Mouse (Mus musculus): Measurements from ENCODE around the gene Mgat1. TPM values are rescaled to one million over a fixed set of nuclear protein-coding genes. Genes with fewer than 3 reads are reported as not detected.

Mgat1 gene
- polyA plus RNA-seq, 1 experiment from 2014 or later: 59.0 TPM

DNA sequence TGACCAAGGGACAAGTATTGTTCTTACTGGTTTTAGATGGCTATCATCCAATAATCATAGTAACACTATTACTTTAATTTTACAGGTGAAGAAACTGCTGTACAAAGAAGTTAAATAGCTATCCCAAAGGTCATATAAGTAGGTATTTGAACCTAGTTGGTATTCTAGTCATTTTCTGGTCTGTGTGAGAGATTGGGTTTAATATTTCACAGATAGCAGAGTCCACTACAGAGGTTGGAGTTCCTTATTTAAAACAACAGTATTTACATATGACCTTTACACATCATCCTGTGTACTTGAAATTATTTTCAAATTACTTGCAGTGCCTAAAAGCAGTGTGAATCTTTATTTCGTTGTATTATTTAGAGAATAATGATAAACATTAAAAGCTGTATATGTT lies 30.5 kb upstream of the Mgat1 start:
- Histone ChIP-seq H3K9ac (ENCODE audit: low read depth, low read length) (no peak overlapping the region), H3K36me3 (ENCODE audit: control insufficient read depth, insufficient read depth) (peaks cover 31% of the 10 kb centered on the region), H3K27ac (ENCODE audit: low read depth, low read length) (no peak overlapping the region), H3K9me3 (ENCODE audit: control insufficient read depth) (no peaks in the 10 kb centered on the region), H3K27me3 (replicated peaks; ENCODE audit: control insufficient read depth, insufficient read depth, low read length) (no peaks in the 10 kb centered on the region), H3K4me3 (ENCODE audit: low read depth, low read length) (no peak overlapping the region), H3K4me1 (replicated peaks; ENCODE audit: control insufficient read depth, insufficient read depth, low read length) (no peaks in the 10 kb centered on the region), H3K4me2 (replicated peaks; ENCODE audit: low read depth) (no peak overlapping the region)
- TF ChIP-seq CTCF (IDR thresholded peaks at IDR 0.05; ENCODE audit: low read depth): no peak
- no peak for ATAC-seq
- 90% methylated on average over 1 of the region's 1 CpGs for WGBS

DNA sequence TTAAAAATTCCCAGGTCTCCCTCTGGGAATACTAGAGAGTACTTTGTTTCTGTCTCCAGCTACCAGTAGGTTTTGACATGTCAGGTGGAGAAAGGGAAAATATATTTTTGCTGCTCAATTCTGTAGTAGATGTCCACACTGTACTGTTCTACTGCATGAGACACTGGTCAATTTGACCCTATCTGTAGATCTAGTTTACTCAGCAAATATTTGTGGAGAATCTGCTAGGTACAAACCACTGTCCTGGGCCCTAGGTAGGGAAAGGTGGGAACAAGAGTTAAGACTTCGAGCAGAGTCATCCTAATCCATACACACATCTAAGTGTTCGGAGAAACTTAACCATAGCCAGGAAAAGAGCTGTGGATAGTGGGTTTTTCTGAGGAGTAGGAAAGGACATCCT lies 24.7 kb upstream of the Mgat1 start:
- no peak for TF ChIP-seq CTCF (IDR thresholded peaks at IDR 0.05; ENCODE audit: low read depth)
- 97% methylated on average over 2 of the region's 2 CpGs for WGBS
- no peak overlapping the region for H3K4me2 ChIP-seq (replicated peaks; ENCODE audit: low read depth)

DNA sequence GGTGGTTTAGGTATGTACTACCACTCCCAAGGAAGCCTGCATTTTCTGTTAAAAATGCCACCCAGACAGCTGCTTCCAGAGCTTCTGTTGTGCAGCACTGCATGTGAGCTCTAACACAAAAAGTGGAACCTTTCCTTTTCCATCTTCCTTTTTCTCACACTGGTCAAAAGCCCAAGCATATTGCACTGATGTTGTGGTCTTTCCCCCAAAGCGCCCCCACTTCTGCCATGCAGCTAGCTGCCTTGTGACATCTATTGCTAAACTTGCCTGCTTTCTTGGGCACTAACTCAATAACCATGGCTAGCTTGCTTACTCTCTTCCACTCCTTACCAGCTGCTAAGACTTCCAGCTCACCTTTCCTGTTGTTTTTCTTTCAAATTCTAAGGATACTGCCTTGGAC lies 19.5 kb upstream of the Mgat1 start:
- H3K36me3 ChIP-seq (ENCODE audit: control insufficient read depth, insufficient read depth): no peaks in the 10 kb centered on the region
- H3K27ac ChIP-seq (ENCODE audit: low read depth, low read length): no peak overlapping the region
- ATAC-seq: no peak
- no peak overlapping the region for H3K4me2 ChIP-seq (replicated peaks; ENCODE audit: low read depth)
- no peaks in the 10 kb centered on the region for H3K27me3 ChIP-seq (replicated peaks; ENCODE audit: control insufficient read depth, insufficient read depth, low read length)
- WGBS: 64% methylated on average over 1 of the region's 1 CpGs
- H3K9me3 ChIP-seq (ENCODE audit: control insufficient read depth): no peaks in the 10 kb centered on the region
- H3K9ac ChIP-seq (ENCODE audit: low read depth, low read length): no peak overlapping the region
- H3K4me1 ChIP-seq (replicated peaks; ENCODE audit: control insufficient read depth, insufficient read depth, low read length): no peaks in the 10 kb centered on the region
- no peak for TF ChIP-seq CTCF (IDR thresholded peaks at IDR 0.05; ENCODE audit: low read depth)
- no peak overlapping the region for H3K4me3 ChIP-seq (ENCODE audit: low read depth, low read length)

More for the DNA sequence above, 24.7 kb upstream of the Mgat1 start:
- Histone ChIP-seq H3K27ac (ENCODE audit: low read depth, low read length) (no peak overlapping the region), H3K9ac (ENCODE audit: low read depth, low read length) (no peak overlapping the region), H3K9me3 (ENCODE audit: control insufficient read depth) (no peaks in the 10 kb centered on the region), H3K4me3 (ENCODE audit: low read depth, low read length) (no peak overlapping the region), H3K27me3 (replicated peaks; ENCODE audit: control insufficient read depth, insufficient read depth, low read length) (no peaks in the 10 kb centered on the region), H3K4me1 (replicated peaks; ENCODE audit: control insufficient read depth, insufficient read depth, low read length) (no peaks in the 10 kb centered on the region), H3K36me3 (ENCODE audit: control insufficient read depth, insufficient read depth) (peaks cover 26% of the 10 kb centered on the region)
- no peak for ATAC-seq

DNA sequence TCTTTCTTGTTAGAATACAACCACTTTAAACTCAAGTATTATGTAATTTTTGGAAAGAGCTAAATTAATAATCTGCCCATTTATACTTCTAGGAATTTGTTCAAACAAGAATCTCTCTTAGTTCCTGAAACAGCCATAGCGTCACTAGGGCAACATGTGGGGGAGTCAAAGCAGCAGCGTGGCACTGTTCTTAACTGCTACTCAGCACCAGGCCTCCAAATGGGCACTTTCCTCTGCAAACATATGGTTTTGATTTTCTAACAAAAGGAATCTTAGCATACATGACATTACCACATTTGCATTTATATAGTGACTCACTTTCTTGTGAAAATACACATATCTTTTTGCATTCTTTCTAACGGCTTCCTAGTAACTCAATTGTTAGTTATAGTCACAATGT lies 11.2 kb upstream of the Mgat1 start:
- WGBS: 86% methylated on average over 3 of the region's 3 CpGs
- H3K36me3 ChIP-seq (ENCODE audit: control insufficient read depth, insufficient read depth): no peaks in the 10 kb centered on the region
- TF ChIP-seq CTCF (IDR thresholded peaks at IDR 0.05; ENCODE audit: low read depth): no peak

DNA sequence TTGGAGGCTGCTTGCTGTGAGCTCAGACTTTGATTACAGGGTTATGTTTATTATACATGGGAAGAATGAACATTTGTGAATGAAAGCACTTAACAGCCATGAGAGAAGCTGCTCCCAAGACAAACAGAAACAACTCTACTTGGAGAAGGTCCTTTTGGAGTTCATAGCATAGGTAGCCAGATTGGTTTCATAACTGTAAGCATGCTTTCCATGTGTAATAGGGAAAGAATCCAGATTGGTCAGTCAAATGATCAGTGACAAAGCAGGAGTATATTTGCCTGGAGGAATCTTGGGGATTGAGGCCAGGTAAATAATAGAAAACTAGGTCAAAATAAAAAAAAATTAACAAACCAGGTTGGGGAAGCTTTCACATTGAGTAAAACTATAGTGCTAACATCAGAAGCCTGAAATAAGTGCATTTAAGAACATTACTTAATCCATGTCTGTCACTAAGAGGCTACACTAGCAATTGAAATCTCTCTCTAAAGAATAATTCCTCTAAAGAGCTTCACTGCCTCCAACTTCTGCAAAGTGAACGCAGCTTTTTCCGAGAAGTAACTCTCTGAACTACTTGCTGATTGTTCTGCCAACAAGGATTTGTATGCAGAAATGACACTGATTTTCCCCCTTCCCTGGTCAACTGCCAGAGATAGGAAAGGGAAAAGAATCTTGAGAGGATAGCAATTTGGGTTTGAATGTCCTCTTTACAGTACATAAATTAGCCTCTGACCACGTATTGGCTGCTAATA lies 8.4 kb upstream of the Mgat1 start:
- Histone ChIP-seq H3K4me2 (replicated peaks; ENCODE audit: low read depth) (no peak overlapping the region), H3K4me3 (ENCODE audit: low read depth, low read length) (no peak overlapping the region), H3K27me3 (replicated peaks; ENCODE audit: control insufficient read depth, insufficient read depth, low read length) (no peaks in the 10 kb centered on the region), H3K27ac (ENCODE audit: low read depth, low read length) (no peak overlapping the region), H3K9me3 (ENCODE audit: control insufficient read depth) (no peaks in the 10 kb centered on the region), H3K36me3 (ENCODE audit: control insufficient read depth, insufficient read depth) (no peaks in the 10 kb centered on the region), H3K4me1 (replicated peaks; ENCODE audit: control insufficient read depth, insufficient read depth, low read length) (no peaks in the 10 kb centered on the region), H3K9ac (ENCODE audit: low read depth, low read length) (no peak overlapping the region)
- no peak for TF ChIP-seq CTCF (IDR thresholded peaks at IDR 0.05; ENCODE audit: low read depth)
- no peak for ATAC-seq
- WGBS: 70% methylated on average over 3 of the region's 3 CpGs

More for the DNA sequence above, 11.2 kb upstream of the Mgat1 start:
- ATAC-seq: no peak
- no peaks in the 10 kb centered on the region for H3K9me3 ChIP-seq (ENCODE audit: control insufficient read depth)
- no peaks in the 10 kb centered on the region for H3K4me1 ChIP-seq (replicated peaks; ENCODE audit: control insufficient read depth, insufficient read depth, low read length)
- H3K9ac ChIP-seq (ENCODE audit: low read depth, low read length): no peak overlapping the region
- no peak overlapping the region for H3K27ac ChIP-seq (ENCODE audit: low read depth, low read length)
- no peak overlapping the region for H3K4me2 ChIP-seq (replicated peaks; ENCODE audit: low read depth)
- H3K4me3 ChIP-seq (ENCODE audit: low read depth, low read length): no peak overlapping the region
- H3K27me3 ChIP-seq (replicated peaks; ENCODE audit: control insufficient read depth, insufficient read depth, low read length): no peaks in the 10 kb centered on the region

DNA sequence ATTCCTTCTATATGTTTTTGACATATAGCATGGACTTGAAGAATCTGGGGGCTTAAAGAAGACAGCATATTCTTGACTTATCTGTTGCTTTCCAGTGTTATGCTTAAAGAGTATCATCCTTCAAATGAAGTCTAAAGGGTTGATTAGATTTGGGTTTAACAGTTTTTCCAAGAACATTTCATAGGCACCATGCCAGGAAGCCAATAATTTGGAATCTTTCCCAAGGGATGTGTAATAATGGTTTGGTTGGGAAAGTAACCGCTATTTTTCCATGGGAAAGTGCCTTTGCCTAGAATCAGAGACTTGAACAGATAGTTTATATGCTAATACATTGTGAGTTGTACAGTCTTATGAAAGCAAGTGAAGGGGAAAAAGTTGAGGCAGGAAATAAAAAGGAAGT lies 7.1 kb upstream of the Mgat1 start:
- 72% methylated on average over 1 of the region's 1 CpGs for WGBS
- Histone ChIP-seq H3K27ac (ENCODE audit: low read depth, low read length) (no peak overlapping the region), H3K9ac (ENCODE audit: low read depth, low read length) (no peak overlapping the region)

More for the DNA sequence above, 7.1 kb upstream of the Mgat1 start:
- Histone ChIP-seq H3K4me1 (replicated peaks; ENCODE audit: control insufficient read depth, insufficient read depth, low read length) (no peaks in the 10 kb centered on the region), H3K9me3 (ENCODE audit: control insufficient read depth) (no peaks in the 10 kb centered on the region), H3K36me3 (ENCODE audit: control insufficient read depth, insufficient read depth) (no peaks in the 10 kb centered on the region), H3K4me2 (replicated peaks; ENCODE audit: low read depth) (peak overlapping the region; percentile 24; the same call in 1 of the 2 replicates), H3K4me3 (ENCODE audit: low read depth, low read length) (no peak overlapping the region), H3K27me3 (replicated peaks; ENCODE audit: control insufficient read depth, insufficient read depth, low read length) (no peaks in the 10 kb centered on the region)
- TF ChIP-seq CTCF (IDR thresholded peaks at IDR 0.05; ENCODE audit: low read depth): no peak
- ATAC-seq: no peak
